Mouse (Mus musculus) gastrocnemius, adult 18-20 months (tissue): ENCODE data around the gene Nudt13. TPM values are rescaled to one million over a fixed set of nuclear protein-coding genes. Genes with fewer than 3 reads are reported as not detected.

ENCODE experiments used
- DNase-seq: peaks from one replicate; pipeline ENCODE4 v3.0.0; 2021; ENCODE audit warnings: low spot score
- total RNA-seq, 2 experiments: library from RNA; stranded (reverse); gene quantifications; 2 replicates each; pipeline ENCODE4 v1.2.3; 2021

Nudt13 gene
- total RNA-seq, 2 experiments from 2014 or later, result 29.7 to 32.8 TPM

- no peak for DNase-seq
These were observed 44.9 kb downstream of the Nudt13 start for GRCm38 (mm10) chr14:20339415-20339814.

DNA sequence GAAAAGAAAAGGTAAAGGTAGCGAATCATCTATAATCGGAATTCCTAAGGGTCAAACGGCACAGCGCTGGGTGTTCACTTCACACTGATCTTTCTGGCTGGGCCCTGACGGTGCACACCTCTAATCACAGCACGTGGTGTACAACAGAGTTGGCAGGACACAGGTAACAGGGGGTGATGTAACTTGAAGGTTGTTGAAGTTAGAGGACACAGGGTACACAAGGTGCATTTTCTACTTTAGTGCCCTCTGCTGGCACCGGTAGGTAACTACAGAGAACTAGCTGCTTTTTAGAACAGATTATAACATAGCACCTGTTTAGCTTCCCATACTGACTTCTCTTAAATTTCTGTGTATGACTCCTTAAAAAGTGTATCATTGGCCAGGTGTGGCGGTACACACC, 45.7 kb downstream of the Nudt13 start:
- DNase-seq, result peak; percentile 14

DNA sequence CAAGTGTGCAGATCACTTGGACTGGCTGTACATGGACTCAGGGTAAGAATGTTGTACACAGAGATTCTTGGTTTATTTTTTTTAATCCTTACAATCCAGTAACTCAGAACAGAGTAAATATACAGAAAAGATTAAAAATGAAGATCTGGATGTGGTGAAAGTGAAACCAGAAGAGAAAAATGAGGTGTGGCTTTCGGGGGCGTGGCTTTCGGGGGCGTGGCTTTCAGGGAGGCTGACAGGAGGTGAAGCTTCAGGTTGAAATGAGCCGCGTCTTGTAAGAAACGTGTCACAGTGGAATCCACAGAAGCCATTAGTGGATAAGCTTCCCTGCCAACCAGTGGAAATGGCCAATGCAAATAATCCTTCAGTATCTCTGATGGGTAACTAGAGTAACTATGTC, 46.4 kb downstream of the Nudt13 start:
- no peak for DNase-seq

- DNase-seq, result no peak
These were observed 51.4 kb downstream of the Nudt13 start for GRCm38 (mm10) chr14:20345885-20346284.

DNA sequence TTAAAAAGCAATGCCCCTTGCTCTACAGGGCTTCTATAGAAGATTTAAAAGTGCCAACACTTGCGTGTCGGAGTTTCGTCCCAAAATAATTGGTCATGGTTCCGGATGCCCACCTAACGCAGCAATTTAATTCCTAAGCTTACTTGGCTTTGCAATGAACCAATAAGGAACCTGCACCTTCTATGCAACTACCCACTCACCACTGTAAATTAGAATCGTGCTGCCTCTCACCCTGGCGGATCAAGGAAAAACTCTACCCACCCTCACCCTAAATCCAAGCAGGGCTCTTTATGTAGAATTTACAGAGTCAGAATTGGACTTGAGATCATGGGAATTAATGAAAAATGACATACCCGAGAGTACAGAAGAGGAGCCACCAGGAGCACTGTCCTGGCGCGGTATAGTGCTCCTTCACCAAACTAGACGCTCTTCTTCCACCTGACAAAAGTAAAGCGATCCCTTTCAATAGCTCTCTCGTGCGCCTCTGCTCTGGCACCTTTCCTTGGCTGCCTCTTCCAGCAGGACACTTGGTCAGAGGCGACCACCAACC, 53.0 kb downstream of the Nudt13 start:
- DNase-seq, result no peak

- DNase-seq, result peak; percentile 96
These were observed 53.6 kb downstream of the Nudt13 start, which contains the start of the genes Ecd and Fam149b for GRCm38 (mm10) chr14:20347991-20348541. Ecd (minus strand) TSS chr14:20348121. Fam149b (plus strand) TSS chr14:20348162.

DNA sequence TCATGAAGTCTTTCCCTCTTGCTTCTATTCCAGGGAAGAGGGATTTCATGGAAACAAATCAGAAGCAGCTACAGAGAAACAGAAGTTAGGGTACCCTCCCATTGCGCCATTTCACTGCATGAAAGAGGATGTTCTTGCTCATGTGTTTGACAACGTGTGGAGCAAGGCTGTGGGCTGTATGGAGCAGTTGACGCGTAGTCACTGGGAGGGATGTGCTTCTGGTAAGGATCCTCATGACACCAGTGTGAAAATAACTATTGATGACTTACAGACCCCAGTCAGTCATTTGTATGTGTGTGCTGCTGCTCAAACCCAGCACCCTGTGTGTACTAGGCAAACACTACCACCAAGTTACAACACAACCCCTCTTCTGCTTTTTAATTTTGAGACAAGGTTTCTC, 68.7 kb downstream of the Nudt13 start:
- no peak for DNase-seq

Other genes starting within 250 kb of the Nudt13 start
- gene Saysd1, start 156.2 kb upstream of the Nudt13 start, total RNA-seq, result 1 to 10 TPM; 2.8 to 2.9 TPM
- gene Kcnk5, start 112.9 kb upstream of the Nudt13 start, total RNA-seq, result under 1 TPM; 0.57 to 0.59 TPM
- gene Kcnk16, start 25.5 kb upstream of the Nudt13 start, total RNA-seq, result not detected
- gene Ecd, start 53.4 kb downstream of the Nudt13 start, total RNA-seq, result 10 to 100 TPM; 33.1 to 36.1 TPM
- gene Fam149b, start 53.5 kb downstream of the Nudt13 start, total RNA-seq, result 10 to 100 TPM; 19.8 to 21.3 TPM
- gene Dnajc9, start 94.2 kb downstream of the Nudt13 start, total RNA-seq, result 10 to 100 TPM; 10.6 to 12.2 TPM
- 10 to 100 TPM; 50.8 to 54.9 TPM for gene Mrps16, start 98.9 kb downstream of the Nudt13 start, total RNA-seq
- gene Cfap70, start 157.5 kb downstream of the Nudt13 start, total RNA-seq, result under 1 TPM; 0.14 to 0.19 TPM
- gene Anxa7, start 185.4 kb downstream of the Nudt13 start, total RNA-seq, result 10 to 100 TPM; 47.7 to 72.8 TPM
- 100 to 1,000 TPM; 236 to 409 TPM for gene Mss51, start 202.2 kb downstream of the Nudt13 start, total RNA-seq